Mouse (Mus musculus): ENCODE measurements at regions not wholly inside any gene's neighbourhood (a gene's known extent, or its start where the extent isn't known, plus 50 kb on each side); places are given as distances from the start of the nearest gene placed in this dataset.

DNA sequence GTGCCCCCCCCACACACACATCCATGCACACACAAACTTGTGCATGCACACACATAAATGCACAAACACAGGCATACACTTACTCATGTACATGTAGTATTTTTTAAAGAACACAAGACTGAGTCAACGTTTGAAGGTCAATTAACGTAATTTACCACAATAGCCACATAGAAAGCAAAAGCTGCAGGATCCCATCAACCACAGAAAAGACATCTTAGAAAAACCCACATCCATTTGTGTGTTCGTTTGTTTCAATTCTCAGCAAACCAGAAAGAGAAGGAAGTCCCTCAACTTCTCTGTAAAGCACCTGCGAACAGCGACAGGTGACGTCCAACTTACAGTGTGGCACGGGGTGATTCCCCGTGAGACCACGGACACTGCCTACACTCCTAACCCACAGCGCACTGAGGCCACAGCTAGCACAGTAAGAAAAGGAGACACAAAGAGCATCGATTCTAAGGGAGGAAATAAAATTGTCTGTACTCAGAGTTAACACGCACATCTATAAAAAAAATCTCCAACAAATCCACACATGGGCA lies 53.8 kb downstream of the Dio3 start:
- DNase-seq = no peak
- intact Hi-C loops (cut with DNase I) = no loop called here

DNA sequence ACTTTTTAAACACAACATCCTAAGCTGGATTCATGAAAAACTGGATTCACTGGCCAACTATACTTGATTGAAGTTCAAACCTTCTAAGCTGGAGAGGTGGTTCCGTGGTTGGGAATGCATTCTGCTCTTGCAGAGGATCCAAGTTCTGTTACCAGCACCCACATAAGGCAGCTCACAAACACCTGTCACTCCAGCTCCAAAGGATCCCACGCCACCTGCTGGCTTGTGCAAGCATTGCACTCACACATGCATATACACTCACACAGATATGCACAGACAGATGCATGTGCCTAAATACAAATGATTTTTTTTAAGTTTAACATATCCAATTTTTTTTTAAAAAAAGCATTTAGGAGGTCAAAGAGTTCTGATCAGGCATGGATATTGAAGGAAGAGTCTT lies 55.7 kb downstream of the Dio3 start:
- intact Hi-C loops (cut with DNase I) = no loop called here

DNA sequence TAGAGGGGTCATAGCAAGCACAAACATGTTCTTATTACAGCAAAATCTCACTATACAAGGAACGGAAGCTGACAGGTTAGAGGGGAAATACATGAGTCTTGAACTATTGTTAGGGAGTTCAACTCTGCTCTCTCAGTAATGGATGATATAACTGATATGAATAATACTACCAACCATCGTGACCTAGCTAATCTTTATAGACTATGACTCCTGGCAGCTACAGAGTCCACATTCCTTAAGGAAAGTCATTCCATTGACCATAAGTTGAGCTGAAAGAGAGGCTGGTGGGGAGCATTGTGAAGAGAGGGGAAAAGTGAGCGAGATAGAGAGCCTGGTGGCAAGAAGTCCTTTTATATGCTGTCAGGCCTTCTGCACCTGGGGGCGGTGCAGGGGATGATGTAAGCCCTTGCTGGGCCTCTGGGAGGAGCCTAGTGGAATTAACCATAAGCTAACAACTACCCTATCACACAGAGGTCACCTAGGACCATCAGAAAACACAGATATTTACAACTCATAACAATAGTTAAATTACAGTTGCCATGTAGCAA lies 65.5 kb downstream of the Dio3 start:
- no peak for DNase-seq
- intact Hi-C loops (cut with DNase I) = no loop called here

More for the DNA sequence above, 55.7 kb downstream of the Dio3 start:
- no peak for DNase-seq

DNA sequence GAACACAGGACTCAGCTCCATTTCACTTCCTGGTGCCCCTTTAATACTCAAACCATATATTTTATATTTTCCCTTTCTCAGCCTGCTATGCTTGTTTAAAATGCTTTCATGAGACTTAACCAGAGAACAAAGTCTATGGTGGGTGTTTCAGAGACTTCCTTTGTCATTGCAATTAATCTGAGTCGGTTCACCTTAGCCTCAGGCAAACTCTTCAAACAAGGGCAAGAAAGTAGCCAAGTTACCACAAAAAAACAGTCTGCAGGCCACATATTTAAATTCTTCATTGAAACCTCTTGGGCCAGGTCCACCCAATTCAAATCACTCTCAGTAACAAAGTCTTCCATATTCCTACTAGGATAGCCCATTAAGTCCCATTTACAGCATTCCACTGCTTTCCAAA lies 70.8 kb downstream of the Dio3 start:
- intact Hi-C loops (cut with DNase I) = no loop called here
- no peak for DNase-seq

DNA sequence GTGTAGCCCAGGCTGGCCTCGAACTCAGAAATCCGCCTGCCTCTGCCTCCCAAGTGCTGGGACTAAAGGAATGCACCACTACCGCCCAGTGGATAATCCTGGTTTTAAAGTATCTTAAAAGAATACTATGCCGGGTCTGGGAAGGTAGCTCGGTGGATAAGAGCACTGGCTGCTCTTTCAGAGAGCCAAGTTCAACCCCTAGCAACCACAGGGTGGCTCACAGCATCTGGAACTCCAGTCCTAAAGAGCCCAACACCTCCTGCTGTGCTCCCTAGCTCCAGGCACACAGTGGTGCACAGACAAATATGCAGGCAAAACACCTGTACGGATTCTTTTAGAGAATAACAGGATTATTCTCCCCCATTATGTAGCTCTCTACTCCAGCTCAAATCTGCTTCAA lies 77.0 kb downstream of the Dio3 start:
- intact Hi-C loops (cut with DNase I) = no loop called here
- no peak for DNase-seq

DNA sequence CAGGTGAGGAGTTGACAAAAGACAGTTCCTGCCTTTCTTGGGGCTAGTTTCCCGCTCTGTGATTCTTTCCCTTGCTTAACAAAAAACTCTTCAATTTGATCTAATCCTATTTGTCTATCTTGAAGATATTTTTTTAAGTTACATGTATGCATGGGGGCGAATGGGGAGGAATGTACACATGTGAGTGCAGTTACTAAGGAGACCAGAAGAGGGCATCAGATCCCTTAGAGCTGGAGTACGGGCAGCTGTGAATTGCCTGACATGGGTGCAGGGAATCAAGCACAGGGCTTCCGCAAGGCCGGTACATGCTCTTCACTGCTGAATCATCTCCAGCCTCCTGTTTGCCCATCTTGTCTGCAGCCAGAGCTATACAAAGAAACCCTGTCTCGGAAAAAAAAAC lies 79.8 kb upstream of the Ppp2r5c start:
- DNase-seq = no peak
- intact Hi-C loops (cut with DNase I) = no loop called here

DNA sequence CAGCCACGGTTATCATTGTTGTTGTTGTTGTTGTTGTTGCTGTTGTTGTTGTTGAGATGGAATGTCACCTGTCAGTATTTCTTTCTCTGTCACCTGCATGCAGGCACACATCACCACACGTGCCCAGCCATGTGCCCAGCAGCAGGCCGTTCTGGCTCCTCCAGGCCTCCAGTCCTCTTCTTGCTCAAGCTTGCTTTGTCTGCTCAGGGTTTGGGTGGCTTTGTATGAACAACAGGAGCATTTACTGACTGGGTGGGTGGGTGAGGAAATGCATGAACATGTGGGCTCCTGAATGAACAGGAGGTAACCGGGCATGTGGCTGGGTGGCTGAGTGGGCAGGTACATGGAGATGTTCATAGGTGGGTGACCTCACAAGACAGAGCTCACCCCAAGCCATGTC lies 79.1 kb upstream of the Ppp2r5c start:
- intact Hi-C loops (cut with DNase I) = no loop called here
- no peak for DNase-seq

DNA sequence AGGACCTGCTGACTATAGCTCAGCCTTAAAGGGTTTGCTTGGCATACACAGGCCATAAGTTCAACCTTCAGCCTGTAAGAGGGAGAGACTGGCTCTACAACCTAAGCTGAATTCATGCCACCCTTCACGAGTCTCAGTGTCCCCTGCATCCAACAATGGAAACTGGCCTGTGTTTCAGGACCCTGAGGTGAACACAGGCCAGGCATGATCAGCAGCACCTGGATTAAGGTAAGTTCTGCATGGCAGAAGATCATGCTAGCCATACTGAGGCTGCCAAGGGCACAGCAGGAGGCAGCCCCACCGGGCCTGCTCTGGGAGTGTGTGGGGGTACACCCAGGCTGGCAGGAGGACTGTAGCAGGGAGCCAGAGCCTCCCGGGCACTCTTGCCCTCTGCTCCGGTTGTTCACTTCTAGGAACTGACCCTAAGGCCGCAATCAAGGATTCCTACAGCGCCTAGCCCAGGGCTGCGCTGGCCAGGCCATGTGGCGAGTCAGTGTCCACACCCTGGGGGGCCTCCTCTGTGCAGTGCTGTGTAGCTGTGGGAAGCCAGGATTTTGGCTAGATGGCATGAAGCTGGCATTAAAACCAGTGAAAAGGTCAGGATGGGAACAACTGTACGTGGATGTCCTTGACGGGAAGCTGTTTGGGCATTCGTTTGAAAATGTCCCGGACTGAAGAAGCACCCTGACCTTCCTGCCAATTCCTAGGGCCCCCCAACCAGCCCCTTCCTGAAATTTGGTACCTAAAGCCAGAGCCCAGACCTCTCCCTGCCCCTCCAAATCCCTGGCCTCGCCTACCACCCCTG lies 74.8 kb upstream of the Ppp2r5c start:
- intact Hi-C loops (cut with DNase I) = loop anchor here (2.0 kb wide), 1 partner anchor 933 kb away; no protein-coding TSS in a partner anchor
- DNase-seq = no peak

DNA sequence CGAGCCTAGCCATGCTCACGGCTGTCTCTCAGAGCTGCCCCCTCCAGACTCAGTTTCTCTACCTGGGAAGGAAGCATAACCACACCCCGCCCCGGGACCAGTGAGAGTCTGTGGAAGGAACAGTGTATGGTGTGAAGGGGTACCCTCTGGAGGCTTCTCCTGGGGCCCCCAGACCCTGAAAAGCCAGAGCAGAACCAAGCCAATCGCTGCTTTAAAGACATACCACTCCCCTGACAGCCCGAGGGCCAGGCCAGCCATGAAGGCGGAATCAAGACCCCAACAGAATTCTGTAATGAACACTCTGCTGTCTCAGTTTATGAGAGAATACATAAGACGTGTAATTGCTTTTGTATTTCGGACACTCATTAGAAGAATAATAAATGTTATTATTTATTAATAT lies 73.9 kb upstream of the Ppp2r5c start:
- intact Hi-C loops (cut with DNase I) = loop anchor here (2.0 kb wide), 1 partner anchor 934 kb away; no protein-coding TSS in a partner anchor
- DNase-seq = no peak

DNA sequence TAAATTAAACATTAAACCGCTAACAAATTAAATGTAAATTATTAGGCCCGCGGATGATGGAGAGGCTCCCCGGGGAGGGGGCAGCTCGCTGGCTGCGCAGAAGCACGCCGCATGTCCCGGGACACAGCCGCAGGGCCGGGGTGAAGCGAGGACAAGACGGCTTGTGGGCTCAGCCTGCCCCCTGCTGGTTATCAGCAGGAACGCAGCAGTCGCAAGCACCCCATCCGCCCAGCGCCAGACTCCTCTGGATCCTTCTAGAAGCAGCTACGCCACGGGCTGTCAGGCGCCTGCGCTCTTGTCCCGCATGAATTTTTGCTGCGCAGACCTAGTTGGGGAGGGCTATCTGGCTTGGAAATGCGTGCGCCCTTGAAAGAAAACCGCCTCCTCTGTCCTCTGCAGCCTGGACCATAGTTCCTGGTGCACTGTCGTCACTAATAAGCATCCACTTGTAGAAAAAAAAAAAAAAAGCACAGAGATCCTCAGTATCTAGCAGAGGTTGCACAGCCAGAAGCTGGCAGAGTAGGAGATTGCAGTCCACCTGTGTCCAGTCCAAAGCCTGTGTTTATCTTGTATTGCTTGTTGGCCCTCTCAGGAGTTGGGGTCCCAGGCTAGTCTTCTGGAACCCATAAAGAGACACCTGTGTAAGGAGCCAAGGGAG lies 73.4 kb upstream of the Ppp2r5c start:
- DNase-seq = peak; percentile 82 to 85
- intact Hi-C loops (cut with DNase I) = loop anchor here (2.0 kb wide), 1 partner anchor 935 kb away; no protein-coding TSS in a partner anchor

DNA sequence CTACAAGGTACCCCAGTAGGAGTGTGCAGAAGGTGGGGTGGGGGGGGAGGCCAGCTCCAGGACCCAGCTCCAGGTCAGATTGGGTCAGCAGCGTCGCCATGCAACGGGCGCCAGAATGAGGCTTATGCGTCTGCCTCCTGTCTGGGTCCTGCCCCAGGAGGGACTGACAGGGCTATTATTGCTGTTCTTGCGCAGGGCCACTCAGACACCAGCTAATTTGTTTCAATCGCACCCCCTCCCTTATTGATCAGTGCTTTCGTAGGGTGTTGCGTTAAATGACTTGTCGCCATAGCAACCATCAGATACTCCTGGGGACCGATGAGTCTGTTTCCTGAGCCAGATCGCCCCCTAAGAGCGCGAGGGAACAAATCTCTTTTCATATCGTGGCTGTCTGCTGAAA lies 71.8 kb upstream of the Ppp2r5c start:
- DNase-seq = no peak
- intact Hi-C loops (cut with DNase I) = no loop called here

DNA sequence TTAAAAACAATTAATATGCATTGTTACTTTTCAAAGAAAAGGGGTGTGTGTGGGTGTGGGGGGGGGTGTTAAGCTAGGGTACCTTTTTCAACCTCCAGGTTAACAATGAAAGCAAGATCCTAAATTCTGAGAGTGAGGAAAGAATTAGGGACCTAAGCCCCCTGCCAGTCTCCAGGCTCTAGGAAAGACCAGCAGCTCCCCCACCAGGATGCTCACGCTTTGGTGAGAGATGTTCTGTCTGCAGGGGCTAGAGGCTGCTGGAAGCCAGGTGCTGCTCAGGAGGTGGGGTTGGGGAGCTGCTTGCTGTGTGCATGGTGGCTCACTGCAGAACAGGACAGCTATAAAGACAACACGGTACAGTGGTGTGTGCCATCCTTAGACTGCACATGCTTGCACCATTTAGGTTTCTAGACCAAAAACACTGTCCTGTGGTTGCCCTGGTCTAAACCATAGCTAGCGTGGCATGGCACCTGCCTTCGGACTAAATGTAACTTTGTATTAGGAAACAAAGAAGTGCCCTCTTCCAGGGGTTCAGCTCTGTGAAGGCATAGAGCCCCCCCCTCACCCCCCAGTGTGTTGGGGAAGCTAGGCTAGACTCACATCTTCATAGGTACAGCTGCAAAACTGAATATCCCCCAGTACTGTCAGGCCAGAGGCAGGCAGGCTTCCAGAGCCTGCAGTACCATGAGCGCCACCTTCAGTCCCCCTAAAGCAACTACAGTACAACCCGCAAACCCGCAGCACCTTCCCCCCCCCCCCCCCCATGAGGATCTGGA lies 70.7 kb upstream of the Ppp2r5c start:
- DNase-seq = no peak
- intact Hi-C loops (cut with DNase I) = no loop called here

DNA sequence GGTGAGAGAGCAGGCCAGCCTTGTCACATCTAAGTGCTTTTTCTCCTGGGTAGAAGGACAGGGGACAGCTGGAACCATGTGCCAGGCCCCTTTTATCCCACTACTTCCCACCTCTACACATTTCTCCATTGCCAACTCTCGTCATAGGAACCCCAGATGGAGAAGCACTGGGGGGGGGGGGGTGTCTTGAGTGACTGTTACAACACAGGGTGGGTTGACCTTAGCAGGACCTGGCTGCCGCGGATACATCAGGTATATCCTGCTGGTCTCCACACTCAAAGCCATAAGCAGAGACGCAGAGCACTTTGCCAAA lies 70.1 kb upstream of the Ppp2r5c start:
- DNase-seq = no peak
- intact Hi-C loops (cut with DNase I) = no loop called here

DNA sequence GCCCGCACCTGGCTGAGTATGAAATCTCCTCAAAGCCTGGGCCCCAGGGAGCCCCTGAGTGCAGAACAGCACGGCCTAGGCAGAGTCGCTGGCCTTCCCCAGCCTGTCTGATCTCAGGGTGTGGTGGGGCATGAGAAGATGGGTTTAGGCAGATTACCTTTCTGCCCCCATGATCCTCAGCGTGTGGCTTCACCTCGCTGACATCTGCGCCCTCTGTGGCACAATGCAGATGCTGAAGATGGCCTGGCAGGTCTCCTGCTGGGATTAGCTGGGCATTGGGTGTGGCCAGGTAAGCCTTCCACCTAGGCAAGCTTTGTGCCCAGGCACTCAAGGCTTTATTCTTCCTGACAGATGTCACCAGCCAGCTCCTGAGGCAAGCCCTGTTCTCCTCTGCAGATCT lies 69.6 kb upstream of the Ppp2r5c start:
- DNase-seq = no peak
- intact Hi-C loops (cut with DNase I) = no loop called here

DNA sequence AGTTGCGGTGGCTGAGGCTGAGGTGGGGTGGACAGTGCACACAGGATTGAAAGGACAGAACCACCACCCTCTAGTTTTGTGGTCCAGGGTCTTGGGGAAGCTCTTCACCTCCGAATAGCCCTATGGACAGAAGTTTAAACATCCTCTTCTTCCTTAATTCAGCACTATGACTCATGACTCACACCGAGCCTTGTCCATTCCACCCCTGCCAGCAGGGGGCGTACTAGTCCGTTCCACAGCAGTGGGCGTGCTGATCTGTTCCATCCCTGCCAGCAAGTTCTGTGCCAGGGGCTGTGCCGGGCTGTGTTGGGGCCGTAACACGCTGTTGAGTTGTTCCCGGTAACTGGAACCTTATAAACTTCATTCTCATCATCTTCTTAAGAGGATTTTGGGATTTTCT lies 69.2 kb upstream of the Ppp2r5c start:
- intact Hi-C loops (cut with DNase I) = no loop called here
- peak in 1 of 2 experiments; percentile 27 for DNase-seq

DNA sequence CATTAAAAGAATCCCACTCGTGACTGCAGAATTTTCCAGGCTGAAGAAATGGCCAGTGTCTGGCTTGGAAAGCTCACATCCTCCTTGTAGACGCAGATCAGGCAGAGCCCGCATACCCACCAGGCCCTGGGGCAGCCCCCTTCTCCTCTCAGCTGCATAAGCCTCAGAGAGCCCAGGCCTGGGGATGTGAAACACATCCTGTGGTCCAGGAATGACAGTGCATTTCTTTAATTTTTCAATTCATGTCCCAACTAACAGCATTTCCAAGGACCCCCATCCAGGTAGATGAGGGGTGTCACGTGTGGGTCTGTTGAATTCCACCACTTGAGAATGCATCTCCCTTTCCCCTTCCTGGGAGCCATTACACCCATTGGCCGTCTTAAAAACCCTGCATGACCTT lies 68.6 kb upstream of the Ppp2r5c start:
- no peak for DNase-seq
- intact Hi-C loops (cut with DNase I) = no loop called here

DNA sequence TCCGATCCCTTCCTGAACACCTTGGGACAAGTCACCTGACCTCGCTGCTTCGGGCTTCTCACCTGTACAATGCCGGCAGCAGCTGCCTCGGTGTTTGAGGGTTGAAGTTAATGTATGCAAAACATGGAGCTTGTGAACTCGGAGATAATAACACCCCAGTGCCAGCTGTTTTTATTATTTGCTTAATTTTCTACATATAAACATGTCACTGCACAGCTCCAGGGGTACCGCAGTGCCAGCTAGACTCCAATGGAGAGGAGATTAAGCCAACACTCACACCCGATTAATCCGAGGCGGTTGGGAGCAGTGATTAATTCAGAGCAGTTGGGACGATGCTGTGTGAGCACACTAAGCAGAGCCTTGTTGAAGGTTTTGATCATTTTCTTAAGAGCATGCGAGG lies 67.2 kb upstream of the Ppp2r5c start:
- no peak for DNase-seq
- intact Hi-C loops (cut with DNase I) = no loop called here

DNA sequence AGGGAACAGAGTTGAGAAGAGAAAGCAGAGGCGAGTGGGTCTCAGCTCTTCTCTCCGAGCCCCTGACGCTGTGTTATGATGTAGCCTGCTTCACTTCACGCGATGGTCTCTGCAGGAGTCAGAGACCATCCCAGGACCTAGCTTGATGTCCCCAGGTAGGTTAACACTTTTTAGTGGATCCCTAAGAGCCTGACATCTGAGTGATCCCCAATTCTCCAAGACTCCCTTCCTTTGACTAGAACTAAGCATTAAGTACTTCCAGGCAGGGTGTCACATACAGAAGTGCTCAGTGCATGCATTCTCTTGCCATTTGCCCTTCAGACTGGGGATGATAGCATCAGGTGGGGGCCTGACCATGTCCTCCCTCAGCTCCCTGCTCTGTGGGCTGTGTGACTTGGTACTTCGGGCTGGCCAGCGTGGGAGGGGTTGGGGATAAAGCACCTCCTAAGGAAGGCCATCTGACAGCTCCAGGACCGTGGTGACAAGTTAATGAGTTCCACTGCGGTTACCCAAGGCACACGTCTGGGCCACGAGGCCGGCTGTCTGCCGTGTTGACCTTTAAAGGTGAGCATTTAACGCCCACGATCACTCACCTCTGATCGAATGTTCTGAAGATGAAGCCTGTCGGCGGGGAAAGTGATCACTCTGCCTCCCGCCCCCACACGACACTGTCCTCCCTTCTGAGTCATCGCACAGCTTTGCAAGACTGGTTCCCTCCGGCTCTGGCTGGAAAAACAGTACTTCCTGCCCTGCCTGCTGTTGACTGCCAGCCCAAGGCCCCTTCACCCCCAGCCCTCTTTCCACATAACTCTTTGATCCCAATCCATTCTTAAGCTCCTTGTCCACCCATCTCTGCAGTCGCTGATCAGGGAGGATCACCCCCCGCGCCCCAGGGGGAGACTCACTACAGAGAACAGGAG lies 65.8 kb upstream of the Ppp2r5c start:
- DNase-seq = no peak
- intact Hi-C loops (cut with DNase I) = no loop called here

DNA sequence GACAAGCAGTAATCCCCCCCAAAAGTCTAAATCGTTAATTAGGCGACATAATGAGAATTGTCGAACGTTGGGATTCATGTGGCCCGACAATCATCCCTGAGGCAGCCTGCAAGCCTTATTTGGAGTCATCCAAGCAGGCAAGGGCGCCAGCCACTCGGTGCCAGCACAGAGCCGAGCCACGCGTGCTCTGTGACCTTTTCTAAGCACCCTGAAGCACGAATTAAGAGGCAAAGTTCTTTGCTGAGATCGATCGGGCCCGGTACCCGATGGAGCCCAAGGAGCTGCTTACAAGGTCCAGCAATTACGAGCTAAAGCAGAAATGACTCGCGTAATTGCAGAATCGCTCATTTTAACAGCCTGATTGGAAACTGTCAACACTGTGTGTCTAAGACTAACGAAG lies 61.9 kb upstream of the Ppp2r5c start:
- no peak for DNase-seq
- intact Hi-C loops (cut with DNase I) = no loop called here
